30 mouse cellular contexts compared by ENCODE assay signal in genomic region chr19:3434124-3434523, GRCm38 (mm10). TPM values are rescaled to one million over a fixed set of nuclear protein-coding genes. Genes with fewer than 3 reads are reported as not detected.
A peak's percentile ranks its signal among the peaks of the same experiment; 100 is the strongest.
DNase-seq lines count a peak whose midpoint lies in the region; ATAC-seq and TF ChIP-seq lines count a peak whose summit lies in the region.
"Had no signal": no experiment of that assay in that cellular context is flagged by ENCODE, and none has a peak within 500 bp of the region (broad histone marks: within the 10 kb centered on the region; RNA-seq: fewer than 3 reads in every experiment).

No protein-coding gene starts in this region.

- H3K36me3 ChIP-seq in hindbrain, embryonic 12.5 days, result no peaks in the 10 kb centered on the region
- no peaks in the 10 kb centered on the region for H3K36me3 ChIP-seq in hindbrain, embryonic 11.5 days (ENCODE audit: control insufficient read depth, insufficient read depth, low read length)
- H3K36me3 ChIP-seq in small intestine, adult 2 months (ENCODE audit: control insufficient read depth, insufficient read depth, low read length), result no peaks in the 10 kb centered on the region
- H3K36me3 ChIP-seq: embryonic facial prominence, embryonic 12.5 days; heart, embryonic 12.5 days; limb, embryonic 15.5 days; liver, embryonic 13.5 days; midbrain, embryonic 15.5 days; neural tube, embryonic 12.5 days had no signal

- DNase-seq in hindbrain, embryonic 11.5 days (ENCODE audit: low spot score), result no peak
- no peak for DNase-seq in heart, postnatal 36 days
- no peak for DNase-seq in right cerebral cortex, postnatal 36 days (ENCODE audit: low spot score in 2 of 2)
- DNase-seq: adrenal gland, adult 2 months; cerebellum, adult 8-10 months; cerebellum, postnatal 25 days; forebrain, postnatal 0 days; gastrocnemius, postnatal 25 days; heart, adult 18-20 months; kidney, adult 18-20 months; layer of hippocampus, postnatal 36 days; left cerebral cortex, postnatal 4 days; liver, embryonic 13.5 days; lung, adult 18-20 months; lung, postnatal 4 days had no signal

- intact Hi-C loops in heart, postnatal 36 days (cut with DNase I), result no loop called here

- no peak overlapping the region for H3K4me3 ChIP-seq in hindbrain, embryonic 12.5 days
- no peak overlapping the region for H3K4me3 ChIP-seq in hindbrain, embryonic 11.5 days (ENCODE audit: low read depth, low read length)
- no peak overlapping the region for H3K4me3 ChIP-seq in small intestine, adult 2 months (ENCODE audit: low read depth, low read length)
- H3K4me3 ChIP-seq: embryonic facial prominence, embryonic 12.5 days; heart, embryonic 12.5 days; limb, embryonic 15.5 days; liver, embryonic 13.5 days; midbrain, embryonic 15.5 days; neural tube, embryonic 12.5 days had no signal

- H3K9me3 ChIP-seq in hindbrain, embryonic 12.5 days (replicated peaks), result no peaks in the 10 kb centered on the region
- H3K9me3 ChIP-seq in hindbrain, embryonic 11.5 days (ENCODE audit: control insufficient read depth, low read length), result no peaks in the 10 kb centered on the region
- H3K9me3 ChIP-seq: embryonic facial prominence, embryonic 12.5 days; heart, embryonic 12.5 days; limb, embryonic 15.5 days; liver, embryonic 13.5 days; midbrain, embryonic 15.5 days; neural tube, embryonic 12.5 days had no signal

- peaks cover 11% of the 10 kb centered on the region for H3K4me1 ChIP-seq in hindbrain, embryonic 12.5 days
- no peaks in the 10 kb centered on the region for H3K4me1 ChIP-seq in hindbrain, embryonic 11.5 days (replicated peaks; ENCODE audit: control insufficient read depth, insufficient read depth, low read length)
- H3K4me1 ChIP-seq in small intestine, adult 2 months (ENCODE audit: control insufficient read depth, insufficient read depth, insufficient read length, low read length), result no peaks in the 10 kb centered on the region
- H3K4me1 ChIP-seq: heart, embryonic 12.5 days; liver, embryonic 13.5 days; neural tube, embryonic 12.5 days had no signal

- 39% methylated on average over 4 of the region's 4 CpGs for WGBS in hindbrain, embryonic 12.5 days
- 45% methylated on average over 4 of the region's 4 CpGs for WGBS in hindbrain, embryonic 11.5 days
- 67% methylated on average over 4 of the region's 4 CpGs for whole genome bisulfite sequencing in small intestine, adult 2 months

- TF ChIP-seq POLR2A in small intestine, adult 2 months (IDR thresholded peaks at IDR 0.05; ENCODE audit: low read depth, low read length), result 0 out of 2 replicates have a peak, but pooled peaks have one; percentile 8

- H3K9ac ChIP-seq in hindbrain, embryonic 12.5 days, result 0 out of 2 replicates have a peak overlapping the region, but pooled peaks have one; percentile 25
- no peak overlapping the region for H3K9ac ChIP-seq in hindbrain, embryonic 11.5 days (ENCODE audit: low read depth, low read length)
- H3K9ac ChIP-seq: embryonic facial prominence, embryonic 12.5 days; forebrain, postnatal 0 days; heart, embryonic 12.5 days; limb, embryonic 15.5 days; liver, embryonic 13.5 days; midbrain, embryonic 15.5 days; neural tube, embryonic 12.5 days had no signal

- 0 out of 2 replicates have a peak, but pooled peaks cover 5% of the 10 kb centered on the region for H3K27me3 ChIP-seq in hindbrain, embryonic 12.5 days
- H3K27me3 ChIP-seq in hindbrain, embryonic 11.5 days (ENCODE audit: control insufficient read depth, insufficient read depth, low read length), result no peaks in the 10 kb centered on the region
- no peaks in the 10 kb centered on the region for H3K27me3 ChIP-seq in small intestine, adult 2 months (ENCODE audit: control insufficient read depth, insufficient read depth, low read length)
- H3K27me3 ChIP-seq: embryonic facial prominence, embryonic 12.5 days; limb, embryonic 15.5 days; liver, embryonic 13.5 days; midbrain, embryonic 15.5 days had no signal

- no peak for TF ChIP-seq CTCF in small intestine, adult 2 months (IDR thresholded peaks at IDR 0.05; ENCODE audit: extremely low read depth, insufficient read length, insufficient replicate concordance, low read depth, low read length)

- H3K27ac ChIP-seq in hindbrain, embryonic 12.5 days, result no peak overlapping the region
- no peak overlapping the region for H3K27ac ChIP-seq in hindbrain, embryonic 11.5 days (ENCODE audit: low read depth, low read length)
- no peak overlapping the region for H3K27ac ChIP-seq in small intestine, adult 2 months (ENCODE audit: insufficient read depth, low read depth, low read length)
- H3K27ac ChIP-seq: embryonic facial prominence, embryonic 12.5 days; kidney, postnatal 0 days; limb, embryonic 15.5 days; liver, embryonic 13.5 days; midbrain, embryonic 15.5 days; neural tube, embryonic 12.5 days had no signal

- no peak overlapping the region for H3K4me2 ChIP-seq in hindbrain, embryonic 12.5 days (replicated peaks)
- no peak overlapping the region for H3K4me2 ChIP-seq in hindbrain, embryonic 11.5 days (replicated peaks; ENCODE audit: low read depth, low read length)
- H3K4me2 ChIP-seq: embryonic facial prominence, embryonic 12.5 days; heart, embryonic 12.5 days; limb, embryonic 15.5 days; liver, embryonic 13.5 days; midbrain, embryonic 15.5 days; neural tube, embryonic 12.5 days had no signal

- no peak for ATAC-seq in hindbrain, embryonic 12.5 days (ENCODE audit: low FRiP score)
- no peak for ATAC-seq in hindbrain, embryonic 11.5 days (ENCODE audit: low FRiP score)
- ATAC-seq in common myeloid progenitor, adult 5-6 weeks (replicated peaks; ENCODE audit: low read depth, poor library complexity, severe bottlenecking), result 0 out of 2 replicates have a peak, but pooled peaks have one; percentile 23
- peak; percentile 41 for ATAC-seq in granulocyte monocyte progenitor cell, adult 5-6 weeks (replicated peaks; ENCODE audit: poor library complexity, severe bottlenecking)
- ATAC-seq: activated CD4-positive, CD25-positive, alpha-beta regulatory T cell, adult 4 months; forebrain, postnatal 0 days; hindbrain, embryonic 16.5 days; lung, postnatal 0 days; midbrain, embryonic 15.5 days had no signal

RNA-seq across cellular contexts. Expression of gene Gal, which starts 19.8 kb away (rescaled TPM):
- polyA plus RNA-seq in hindbrain, embryonic 12.5 days (2016; fragmentation: Nextera tagmentation; extraction: Ambion mirVana), result 6.2 and 8.7 TPM in 2 replicates
- polyA plus RNA-seq in hindbrain, embryonic 11.5 days (2014; fragmentation: Nextera tagmentation; extraction: Ambion mirVana), result 1.3 and 3.5 TPM in 2 replicates
- total RNA-seq in common myeloid progenitor, adult 5-6 weeks (2017), result not detected in 2 replicates
- total RNA-seq in granulocyte monocyte progenitor cell, adult 5-6 weeks (2014; fragmentation: Nextera tagmentation), result not detected in 2 replicates
- not detected in 2 replicates for total RNA-seq in granulocyte monocyte progenitor cell, adult 5-6 weeks (2017)
- polyA plus RNA-seq in small intestine, adult 2 months (2012; rRNA removed), result 12.3 and 200 TPM in 2 replicates
- total RNA-seq in heart, postnatal 36 days (2021), result not detected
- total RNA-seq: heart, adult 18-20 months; hematopoietic stem cell, adult 5-6 weeks; megakaryocyte-erythroid progenitor cell, adult 5-6 weeks had no signal
- polyA plus RNA-seq: liver, embryonic 13.5 days had no signal

RNA-seq across cellular contexts. Expression of gene Tesmin, which starts 45.5 kb away (rescaled TPM):
- 0.48 and 0.71 TPM in 2 replicates for polyA plus RNA-seq in hindbrain, embryonic 12.5 days (2016; fragmentation: Nextera tagmentation; extraction: Ambion mirVana)
- 0.36 and 0.38 TPM in 2 replicates for polyA plus RNA-seq in hindbrain, embryonic 11.5 days (2014; fragmentation: Nextera tagmentation; extraction: Ambion mirVana)
- 1.8 and 2.3 TPM in 2 replicates for total RNA-seq in common myeloid progenitor, adult 5-6 weeks (2017)
- total RNA-seq in granulocyte monocyte progenitor cell, adult 5-6 weeks (2014; fragmentation: Nextera tagmentation), result 0.71 and 0.96 TPM in 2 replicates
- total RNA-seq in granulocyte monocyte progenitor cell, adult 5-6 weeks (2017), result 0.88 and 1.1 TPM in 2 replicates
- 0.10 and 0.42 TPM in 2 replicates for polyA plus RNA-seq in small intestine, adult 2 months (2012; rRNA removed)
- total RNA-seq in heart, postnatal 36 days (2021), result 1 to 10 TPM; 3.5 to 4.1 TPM
- polyA plus RNA-seq: activated CD4-positive, CD25-positive, alpha-beta regulatory T cell, adult 4 months; neural tube, embryonic 12.5 days had no signal

Comparison
In these comparisons a context has a peak if more than half of its experiments do, and no peak if none do; other contexts are left out.
1. ATAC-seq: peak in common myeloid progenitor, adult 5-6 weeks (single experiment) and granulocyte monocyte progenitor cell, adult 5-6 weeks (single experiment); none in hindbrain, embryonic 12.5 days (single experiment) and hindbrain, embryonic 11.5 days (single experiment).